Mouse (Mus musculus): ENCODE results near the gene Pdcl.

Gene Pdcl

GRCm38 (mm10) chr2:37358633-37359540 lies at the start of gene Pdcl:
TSS of gene Pdcl (minus strand) at chr2:37359332.
- DNase-seq, result peak; percentile 88

DNA sequence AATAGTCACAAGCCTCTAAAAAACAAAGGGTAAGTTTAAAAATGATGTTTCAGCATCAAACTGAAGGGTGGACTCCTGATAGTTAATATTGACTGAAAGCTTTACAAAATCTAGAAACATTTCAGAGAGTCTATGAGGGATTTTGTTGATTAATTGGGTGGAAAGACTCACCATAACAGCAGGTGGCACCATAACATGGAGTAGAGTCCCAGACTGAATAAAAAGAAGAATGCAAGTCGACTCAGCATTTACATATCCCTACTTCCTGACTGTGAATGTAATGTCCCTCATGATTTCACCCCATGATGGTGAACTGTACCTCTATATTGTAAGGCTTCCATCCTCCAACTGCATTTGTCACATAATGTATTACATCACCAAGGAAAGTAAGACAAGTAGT lies 36.4 kb upstream of the Pdcl start:
- DNase-seq, result no peak

- no peak for DNase-seq
These were observed 23.8 kb upstream of the Pdcl start for GRCm38 (mm10) chr2:37382921-37383320.

- DNase-seq, result peak; percentile 34
These were observed 21.1 kb upstream of the Pdcl start for GRCm38 (mm10) chr2:37380189-37380588.

GRCm38 (mm10) chr2:37376018-37376417 lies 16.9 kb upstream of the Pdcl start:
- no peak for DNase-seq

DNA sequence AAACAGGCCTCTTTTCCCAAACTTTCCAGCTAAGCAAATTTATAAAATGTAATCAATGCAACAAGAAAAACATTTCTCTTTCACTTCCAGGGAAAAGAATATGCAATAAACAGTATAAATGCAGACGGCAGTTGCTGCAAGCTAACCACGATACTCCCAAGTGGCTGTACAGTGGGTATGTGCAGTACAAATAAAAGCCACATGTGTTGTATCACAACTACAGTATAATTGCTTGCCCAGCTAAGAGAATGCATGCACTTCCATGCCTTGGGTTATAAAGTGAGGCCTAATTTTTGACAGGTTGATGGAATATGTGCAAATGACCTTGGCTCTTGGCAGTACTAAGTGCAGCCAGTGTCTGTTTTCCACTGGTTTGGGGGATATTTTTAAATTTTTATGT lies 11.5 kb upstream of the Pdcl start:
- DNase-seq, result no peak

- DNase-seq, result peak; percentile 38
These were observed 776 bp upstream of the Pdcl start for GRCm38 (mm10) chr2:37359908-37360307.

DNA sequence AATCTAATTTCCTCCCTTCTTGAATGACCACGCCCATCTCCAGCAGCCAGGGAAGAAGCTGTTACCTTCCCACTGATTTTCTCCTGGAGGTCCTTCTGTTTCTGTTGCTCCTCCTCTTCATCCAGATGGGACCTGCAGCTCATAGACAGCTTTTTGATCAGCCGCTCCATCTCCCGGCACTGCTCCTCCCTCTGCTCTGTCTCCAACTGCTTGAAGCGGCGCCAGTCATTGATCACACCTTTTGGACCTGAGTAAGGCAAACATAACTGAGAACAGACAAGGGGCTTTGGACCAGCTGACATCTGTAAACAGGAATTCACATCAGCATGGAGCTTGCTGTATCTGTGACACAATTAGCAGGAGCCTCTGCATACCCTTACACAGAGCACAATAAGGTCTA lies 3.6 kb downstream of the Pdcl start:
- no peak for DNase-seq

DNA sequence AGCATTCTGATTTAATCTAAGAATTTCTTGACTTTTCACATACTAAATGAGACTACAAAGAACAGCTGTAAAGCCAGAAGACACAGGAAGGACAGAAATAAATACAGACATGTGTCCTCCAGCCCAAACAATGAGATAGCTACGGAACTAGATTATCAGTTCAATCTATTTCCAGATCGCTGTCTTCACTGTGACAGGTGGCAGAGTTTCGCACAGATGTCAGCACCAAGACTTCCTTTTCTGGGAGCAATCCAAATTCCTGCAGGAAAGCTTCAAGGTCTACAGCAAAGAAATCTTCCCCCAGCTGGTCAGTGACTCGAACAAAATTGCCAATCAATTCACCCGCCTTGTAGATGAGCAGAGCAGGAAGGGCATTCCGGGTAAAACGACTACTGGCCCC lies 7.5 kb downstream of the Pdcl start:
- DNase-seq, result no peak

DNA sequence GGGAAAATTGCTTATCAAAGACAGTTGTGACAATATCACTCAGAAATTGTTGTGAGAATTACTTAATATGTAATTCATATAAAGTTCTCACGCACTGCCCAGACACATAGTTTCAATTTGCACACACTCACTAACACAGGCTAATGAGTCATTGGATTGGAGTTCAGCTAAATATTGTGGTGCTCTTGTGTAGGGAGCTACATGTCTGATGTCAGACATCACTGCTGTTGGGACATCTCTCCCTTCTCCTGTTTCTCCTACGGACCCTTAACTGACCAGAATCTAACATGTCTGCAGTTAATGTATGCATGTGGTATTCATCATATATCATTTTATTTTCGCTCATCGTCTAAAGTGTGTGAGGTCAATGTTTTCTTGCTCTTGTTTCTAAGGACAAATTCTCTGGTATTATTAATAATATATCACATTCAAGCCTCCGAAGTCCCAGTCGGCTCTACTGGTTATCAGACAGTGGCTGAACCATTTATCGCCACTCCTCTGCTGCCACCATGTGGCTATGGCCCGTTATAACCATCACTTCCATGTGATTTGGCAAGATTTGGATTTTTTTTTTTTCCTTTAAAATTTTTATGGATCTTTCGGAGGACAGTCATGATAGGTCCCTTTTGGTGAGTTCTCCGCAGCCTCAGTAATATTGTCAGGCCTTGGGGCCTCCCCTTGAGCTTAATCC lies 20.5 kb downstream of the Pdcl start:
- DNase-seq, result no peak

- no peak for DNase-seq
These were observed 25.8 kb downstream of the Pdcl start for GRCm38 (mm10) chr2:37333321-37333720.

DNA sequence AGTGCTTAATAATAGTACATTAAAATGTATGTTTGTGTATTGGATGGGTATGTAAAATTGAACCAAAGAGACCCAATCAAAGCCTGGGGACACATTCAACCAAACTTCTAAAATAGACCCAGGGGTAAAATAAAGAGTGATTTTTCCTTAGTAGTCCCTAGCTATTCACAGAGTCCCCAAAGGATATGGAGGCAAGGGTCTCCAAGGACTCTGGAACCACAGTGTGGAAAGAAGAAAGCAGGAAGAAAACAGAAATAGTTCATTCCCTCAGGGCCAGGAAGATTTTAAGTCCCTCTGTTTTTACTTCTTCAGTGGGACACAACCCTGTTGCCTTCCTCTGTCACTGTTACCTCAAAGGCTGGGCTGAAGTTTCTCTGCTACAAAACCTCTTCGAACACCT lies 32.9 kb downstream of the Pdcl start, which contains the start of gene Olfr368:
Gene Olfr368, plus strand, starts transcription at position 301 of the 400 bp plus-strand sequence.
- DNase-seq, result no peak

Measured in cerebellum, adult 11-12 months (tissue).